Mouse (Mus musculus) MEL (cell line): Measurements from ENCODE around the gene Pax4.

Experiments
- CTCF ChIP-seq, 3 experiments: IDR thresholded peaks in 2 of 3; conservative IDR thresholded peaks in 1 of 3; 2 replicates each; pipeline ENCODE4 v1.5.1; 2011 to 2012; ENCODE audit warnings: low read length in 3 of 3, low read depth in 2 of 3, mild to moderate bottlenecking in 2 of 3, improper control_type of control experiment in 1 of 3, inconsistent platforms in 1 of 3, mixed read lengths in 1 of 3, moderate library complexity in 1 of 3; ENCODE audit not compliant: control insufficient read depth in 1 of 3, insufficient read depth in 1 of 3, poor library complexity in 1 of 3, severe bottlenecking in 1 of 3
- MAFK ChIP-seq: IDR thresholded peaks from 2 replicates; pipeline ENCODE4 v1.6.1; 2011; ENCODE audit warnings: low read depth, mild to moderate bottlenecking, low read length, improper control_type of control experiment, borderline replicate concordance
- MXI1 ChIP-seq: IDR thresholded peaks from 2 replicates; pipeline ENCODE4 v1.6.1; 2011; ENCODE audit warnings: mild to moderate bottlenecking, low read depth, low read length, improper control_type of control experiment
- MYC ChIP-seq: IDR thresholded peaks from 2 replicates; pipeline ENCODE4 v1.6.1; 2011; ENCODE audit warnings: low read depth, mild to moderate bottlenecking, low read length, improper control_type of control experiment, moderate library complexity
- TCF12 ChIP-seq: IDR thresholded peaks from 2 replicates; pipeline ENCODE4 v1.6.1; 2014; ENCODE audit warnings: low read depth, mild to moderate bottlenecking, inconsistent platforms, low read length, improper control_type of control experiment, moderate library complexity
- ZKSCAN1 ChIP-seq: IDR thresholded peaks from 2 replicates; pipeline ENCODE4 v1.6.1; 2012; ENCODE audit warnings: low read depth, mild to moderate bottlenecking, inconsistent platforms, low read length, improper control_type of control experiment, moderate library complexity
- ZNF384 ChIP-seq: IDR thresholded peaks from 2 replicates; pipeline ENCODE4 v1.6.1; 2012; ENCODE audit warnings: low read depth, mild to moderate bottlenecking, inconsistent platforms, low read length, improper control_type of control experiment

GRCm38 (mm10) chr6:28486471-28486870, 37.3 kb upstream of the Pax4 start:
- TF ChIP-seq MAFK (no peak), ZNF384 (no peak), CTCF (IDR thresholded peaks at IDR 0.05 in 2 of 3, conservative IDR thresholded peaks at IDR 0.05 in 1 of 3; ENCODE audit: control insufficient read depth in 1 of 3, insufficient read depth in 1 of 3, low read depth in 2 of 3, low read length in 3 of 3, poor library complexity in 1 of 3, severe bottlenecking in 1 of 3) (no peak), TCF12 (no peak), MYC (no peak), MXI1 (no peak), ZKSCAN1 (no peak)
